16 mouse cellular contexts compared by ENCODE assay signal in the genomic region with DNA sequence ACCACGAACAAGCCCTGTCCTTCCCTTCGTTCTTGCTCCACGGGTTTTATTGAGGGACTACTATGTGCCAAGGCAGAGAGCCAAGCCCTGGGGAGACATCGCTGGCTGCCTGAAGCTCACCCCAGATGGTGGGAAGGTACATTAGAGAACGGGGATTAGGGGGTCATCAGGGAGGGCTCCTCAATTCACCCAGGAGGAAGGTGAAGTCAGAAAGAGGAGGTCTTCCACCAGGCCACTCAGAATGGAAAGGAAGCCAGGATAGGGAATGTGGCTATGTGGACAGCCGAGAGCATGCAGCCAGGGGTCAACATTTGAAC. TPM values are rescaled to one million over a fixed set of nuclear protein-coding genes. Genes with fewer than 3 reads are reported as not detected.
DNase-seq lines count a peak whose midpoint lies in the region; ATAC-seq and TF ChIP-seq lines count a peak whose summit lies in the region.
"Had no signal": no experiment of that assay in that cellular context is flagged by ENCODE, and none has a peak within 500 bp of the region (broad histone marks: within the 10 kb centered on the region; RNA-seq: fewer than 3 reads in every experiment).

No protein-coding gene starts in this region.

- H3K27me3 ChIP-seq in heart, embryonic 11.5 days (ENCODE audit: control insufficient read depth, insufficient read depth, low read length), result 0 out of 2 replicates have a peak, but pooled peaks cover 2% of the 10 kb centered on the region
- peaks cover 23% of the 10 kb centered on the region for H3K27me3 ChIP-seq in limb, embryonic 12.5 days
- H3K27me3 ChIP-seq in limb, embryonic 10.5 days (ENCODE audit: low read depth, poor library complexity, severe bottlenecking), result peaks cover 36% of the 10 kb centered on the region
- no peaks in the 10 kb centered on the region for H3K27me3 ChIP-seq in CH12.LX (replicated peaks)
- H3K27me3 ChIP-seq in intestine, postnatal 0 days (replicated peaks; ENCODE audit: control insufficient read depth, insufficient read depth, low read length), result peaks cover 5% of the 10 kb centered on the region; the same call in 1 of the 2 replicates

- no peak for TF ChIP-seq CTCF in CH12.LX (conservative IDR thresholded peaks at IDR 0.05 in 1 of 2, IDR thresholded peaks at IDR 0.05 in 1 of 2; ENCODE audit: low read depth in 2 of 2, low read length in 2 of 2)
- no peak for TF ChIP-seq CTCF in intestine, postnatal 0 days (IDR thresholded peaks at IDR 0.05; ENCODE audit: low read depth)

- 66% methylated on average over 6 of the region's 6 CpGs for WGBS in heart, embryonic 11.5 days (ENCODE audit: insufficient replicate concordance)
- 85% methylated on average over 6 of the region's 6 CpGs for WGBS in limb, embryonic 12.5 days
- 85% methylated on average over 6 of the region's 6 CpGs for WGBS in limb, embryonic 10.5 days
- 63% methylated on average over 6 of the region's 6 CpGs for WGBS in intestine, postnatal 0 days

- H3K36me3 ChIP-seq in heart, embryonic 11.5 days (ENCODE audit: control insufficient read depth, insufficient read depth, low read length), result no peaks in the 10 kb centered on the region
- no peaks in the 10 kb centered on the region for H3K36me3 ChIP-seq in limb, embryonic 12.5 days
- H3K36me3 ChIP-seq in limb, embryonic 10.5 days, result no peaks in the 10 kb centered on the region
- peaks cover 0 to 3% of the 10 kb centered on the region in 2 experiments for H3K36me3 ChIP-seq in CH12.LX (replicated peaks in 1 of 2; ENCODE audit: control insufficient read depth in 1 of 2, insufficient read depth in 1 of 2, low read length in 1 of 2)
- H3K36me3 ChIP-seq in intestine, postnatal 0 days (ENCODE audit: control insufficient read depth, insufficient read depth), result no peaks in the 10 kb centered on the region
- H3K36me3 ChIP-seq: hindbrain, embryonic 10.5 days had no signal

- H3K27ac ChIP-seq in heart, embryonic 11.5 days (ENCODE audit: low read depth, low read length), result peak overlapping the region; percentile 88
- H3K27ac ChIP-seq in limb, embryonic 12.5 days, result no peak overlapping the region
- no peak overlapping the region for H3K27ac ChIP-seq in limb, embryonic 10.5 days
- peak overlapping the region; percentile 21 for H3K27ac ChIP-seq in CH12.LX (ENCODE audit: insufficient read depth, low read depth)
- peak overlapping the region; percentile 0; the same call in 1 of the 2 replicates for H3K27ac ChIP-seq in intestine, postnatal 0 days (ENCODE audit: low read depth, low read length)
- H3K27ac ChIP-seq: hindbrain, embryonic 10.5 days; left cerebral cortex, adult 2 months had no signal

- no peak overlapping the region for H3K4me3 ChIP-seq in heart, embryonic 11.5 days (ENCODE audit: low read depth, low read length)
- H3K4me3 ChIP-seq in limb, embryonic 12.5 days (replicated peaks), result no peak overlapping the region
- no peak overlapping the region for H3K4me3 ChIP-seq in limb, embryonic 10.5 days
- H3K4me3 ChIP-seq in CH12.LX (replicated peaks in 1 of 3; ENCODE audit: low read depth in 2 of 3, low read length in 2 of 3, poor library complexity in 1 of 3), result peak overlapping the region; percentile 2 to 33 (median 15)
- H3K4me3 ChIP-seq in intestine, postnatal 0 days (ENCODE audit: low read depth, low read length), result no peak overlapping the region
- H3K4me3 ChIP-seq: erythroblast, embryonic 14.5 days; hindbrain, embryonic 10.5 days; left cerebral cortex, adult 2 months had no signal

- no peaks in the 10 kb centered on the region for H3K79me2 ChIP-seq in CH12.LX (replicated peaks; ENCODE audit: control insufficient read depth, extremely low read depth, insufficient read depth, poor library complexity, severe bottlenecking)

- TF ChIP-seq POLR2A in CH12.LX (IDR thresholded peaks at IDR 0.05; ENCODE audit: low read depth, low read length), result 0 out of 2 replicates have a peak, but pooled peaks have one; percentile 20

- TF ChIP-seq EP300 in CH12.LX (IDR thresholded peaks at IDR 0.05; ENCODE audit: low read length), result no peak

- H3K4me2 ChIP-seq in heart, embryonic 11.5 days, result no peak overlapping the region
- H3K4me2 ChIP-seq in limb, embryonic 12.5 days, result no peak overlapping the region
- H3K4me2 ChIP-seq in CH12.LX (ENCODE audit: insufficient read depth, low read depth, poor library complexity, severe bottlenecking), result peak overlapping the region; percentile 33
- H3K4me2 ChIP-seq in intestine, postnatal 0 days (replicated peaks; ENCODE audit: low read depth), result no peak overlapping the region

- in situ Hi-C loops in CH12.LX (cut with MboI; ENCODE audit: low pct_ligation_motif_present, low pct_unique_long_range_greater_than_20kb, low sequenced_read_pairs), result no loop called here

- H3K4me1 ChIP-seq in heart, embryonic 11.5 days (ENCODE audit: control insufficient read depth, insufficient read depth, low read length), result peaks cover 26% of the 10 kb centered on the region
- peaks cover 11% of the 10 kb centered on the region; the same call in 1 of the 2 replicates for H3K4me1 ChIP-seq in limb, embryonic 12.5 days (replicated peaks)
- peaks cover 20% of the 10 kb centered on the region for H3K4me1 ChIP-seq in limb, embryonic 10.5 days
- H3K4me1 ChIP-seq in CH12.LX (ENCODE audit: control insufficient read depth in 1 of 2, insufficient read depth in 2 of 2), result peaks cover 30 to 80% of the 10 kb centered on the region in 2 experiments
- no peaks in the 10 kb centered on the region for H3K4me1 ChIP-seq in intestine, postnatal 0 days (replicated peaks; ENCODE audit: control insufficient read depth, insufficient read depth, low read length)

- no peak overlapping the region for H3K9ac ChIP-seq in heart, embryonic 11.5 days (ENCODE audit: low read depth, low read length)
- 0 out of 2 replicates have a peak overlapping the region, but pooled peaks have one; percentile 8 for H3K9ac ChIP-seq in limb, embryonic 12.5 days (replicated peaks)
- H3K9ac ChIP-seq in CH12.LX (ENCODE audit: insufficient read depth, low read depth), result no peak overlapping the region
- H3K9ac ChIP-seq in intestine, postnatal 0 days (ENCODE audit: low read depth, low read length), result no peak overlapping the region

- H3K9me3 ChIP-seq in heart, embryonic 11.5 days (replicated peaks; ENCODE audit: control insufficient read depth, low read length), result no peaks in the 10 kb centered on the region
- H3K9me3 ChIP-seq in limb, embryonic 12.5 days, result no peaks in the 10 kb centered on the region
- no peaks in the 10 kb centered on the region for H3K9me3 ChIP-seq in limb, embryonic 10.5 days (replicated peaks)
- no peaks in the 10 kb centered on the region for H3K9me3 ChIP-seq in CH12.LX (replicated peaks; ENCODE audit: low read length)
- no peaks in the 10 kb centered on the region for H3K9me3 ChIP-seq in intestine, postnatal 0 days (ENCODE audit: control insufficient read depth)
- H3K9me3 ChIP-seq: hindbrain, embryonic 10.5 days had no signal

- dilution Hi-C loops in CH12.LX (cut with MboI; ENCODE audit: extremely low pct_ligation_motif_present, extremely low pct_unique_long_range_greater_than_20kb, low sequenced_read_pairs), result no loop called here

- no peak for DNase-seq in heart, adult 9 months (ENCODE audit: low spot score in 2 of 2)
- no peak for DNase-seq in limb, embryonic 10.5 days (ENCODE audit: low spot score)
- DNase-seq in CH12.LX (ENCODE audit: extremely low read depth), result no peak
- no peak for DNase-seq in adrenal gland, postnatal 4 days (ENCODE audit: low spot score in 2 of 2)
- DNase-seq: cerebellum, postnatal 36 days; right cerebral cortex, adult 18-20 months had no signal

- no peak for ATAC-seq in heart, embryonic 11.5 days (replicated peaks; ENCODE audit: insufficient number of reproducible peaks, low FRiP score, low TSS enrichment)
- ATAC-seq in limb, embryonic 12.5 days (ENCODE audit: insufficient number of reproducible peaks, insufficient read depth, low FRiP score, low TSS enrichment, low read depth), result 0 out of 2 replicates have a peak, but pooled peaks have one; percentile 54
- no peak for ATAC-seq in intestine, postnatal 0 days
- no peak for ATAC-seq in inflammation-experienced regulatory T-cells, adult 6 months
- ATAC-seq: midbrain, embryonic 16.5 days had no signal

- TF ChIP-seq RAD21 in CH12.LX (IDR thresholded peaks at IDR 0.05; ENCODE audit: low read depth, low read length), result no peak

RNA-seq across cellular contexts. Expression of a gene that starts 10.2 kb away (rescaled TPM):
- polyA plus RNA-seq in heart, embryonic 11.5 days (2014; fragmentation: Nextera tagmentation; extraction: Ambion mirVana), result 5.8 and 6.1 TPM in 2 replicates
- polyA plus RNA-seq in limb, embryonic 12.5 days (2016; fragmentation: Nextera tagmentation; extraction: Ambion mirVana), result 0.87 and 1.1 TPM in 2 replicates
- 0.41 and 0.46 TPM in 2 replicates for polyA plus RNA-seq in limb, embryonic 10.5 days (2016; fragmentation: Nextera tagmentation; extraction: Ambion mirVana)
- total RNA-seq in CH12.LX (2012; rRNA removed), result 0.13 and 0.55 TPM in 2 replicates
- total RNA-seq in CH12.LX (2014; rRNA removed), result 0.74 and 0.82 TPM in 2 replicates
- 0.70 and 0.80 TPM in 2 replicates for polyA plus RNA-seq in CH12.LX (2012; ENCODE audit: insufficient read length, low read depth)
- polyA plus RNA-seq in intestine, postnatal 0 days (2015; fragmentation: Nextera tagmentation; extraction: Ambion mirVana), result 5.9 and 6.4 TPM in 2 replicates
- 10 to 100 TPM; 11.5 to 17.9 TPM for total RNA-seq in adrenal gland, postnatal 4 days (2021)
- not detected for polyA plus RNA-seq in inflammation-experienced regulatory T-cells, adult 6 months (2017; shearing (Covaris generic))
- polyA plus RNA-seq: erythroblast, embryonic 14.5 days; neural tube, embryonic 14.5 days had no signal

RNA-seq across cellular contexts. Expression of a gene that starts 14.1 kb away (rescaled TPM):
- 1.2 and 1.4 TPM in 2 replicates for polyA plus RNA-seq in heart, embryonic 11.5 days (2014; fragmentation: Nextera tagmentation; extraction: Ambion mirVana)
- polyA plus RNA-seq in limb, embryonic 12.5 days (2016; fragmentation: Nextera tagmentation; extraction: Ambion mirVana), result not detected in 2 replicates
- polyA plus RNA-seq in limb, embryonic 10.5 days (2016; fragmentation: Nextera tagmentation; extraction: Ambion mirVana), result not detected in 2 replicates
- total RNA-seq in CH12.LX (2012; rRNA removed) (0.84 TPM in 1 of 2 replicates, not detected in the other), CH12.LX (2014; rRNA removed) (not detected in 2 replicates)
- polyA plus RNA-seq in CH12.LX (2012; ENCODE audit: insufficient read length, low read depth), result 0.94 and 1.8 TPM in 2 replicates
- 0.72 TPM in 1 of 2 replicates, not detected in the other for polyA plus RNA-seq in intestine, postnatal 0 days (2015; fragmentation: Nextera tagmentation; extraction: Ambion mirVana)
- total RNA-seq in adrenal gland, postnatal 4 days (2021), result 1 to 10 TPM; 2.4 to 2.8 TPM
- polyA plus RNA-seq in inflammation-experienced regulatory T-cells, adult 6 months (2017; shearing (Covaris generic)), result 1 to 10 TPM in 1 of 3 experiments, not detected in 2; 1.4 TPM
- total RNA-seq: left cerebral cortex, adult 2 months had no signal
- polyA plus RNA-seq: erythroblast, embryonic 14.5 days; hindbrain, embryonic 10.5 days; midbrain, embryonic 16.5 days; neural tube, embryonic 14.5 days had no signal

RNA-seq across cellular contexts. Expression of a gene that starts 32.3 kb away (rescaled TPM):
- polyA plus RNA-seq in heart, embryonic 11.5 days (2014; fragmentation: Nextera tagmentation; extraction: Ambion mirVana), result 92.3 and 92.8 TPM in 2 replicates
- polyA plus RNA-seq in limb, embryonic 12.5 days (2016; fragmentation: Nextera tagmentation; extraction: Ambion mirVana), result 129 and 135 TPM in 2 replicates
- polyA plus RNA-seq in limb, embryonic 10.5 days (2016; fragmentation: Nextera tagmentation; extraction: Ambion mirVana), result 104 and 118 TPM in 2 replicates
- total RNA-seq in CH12.LX (2012; rRNA removed) (137 and 145 TPM in 2 replicates), CH12.LX (2014; rRNA removed) (105 and 116 TPM in 2 replicates)
- 161 and 175 TPM in 2 replicates for polyA plus RNA-seq in CH12.LX (2012; ENCODE audit: insufficient read length, low read depth)
- 110 and 111 TPM in 2 replicates for polyA plus RNA-seq in intestine, postnatal 0 days (2015; fragmentation: Nextera tagmentation; extraction: Ambion mirVana)
- 100 to 1,000 TPM; 138 to 140 TPM for total RNA-seq in adrenal gland, postnatal 4 days (2021)
- polyA plus RNA-seq in inflammation-experienced regulatory T-cells, adult 6 months (2017; shearing (Covaris generic)), result 10 to 100 TPM; 61.6 to 72.9 (median 72.1) TPM

RNA-seq across cellular contexts. Expression of a gene that starts 32.8 kb away (rescaled TPM):
- not detected in 2 replicates for polyA plus RNA-seq in heart, embryonic 11.5 days (2014; fragmentation: Nextera tagmentation; extraction: Ambion mirVana)
- polyA plus RNA-seq in limb, embryonic 12.5 days (2016; fragmentation: Nextera tagmentation; extraction: Ambion mirVana), result not detected in 2 replicates
- polyA plus RNA-seq in limb, embryonic 10.5 days (2016; fragmentation: Nextera tagmentation; extraction: Ambion mirVana), result not detected in 2 replicates
- not detected in 2 replicates for total RNA-seq in CH12.LX (2012; rRNA removed)
- not detected in 2 replicates for total RNA-seq in CH12.LX (2014; rRNA removed)
- polyA plus RNA-seq in CH12.LX (2012; ENCODE audit: insufficient read length, low read depth), result not detected in 2 replicates
- polyA plus RNA-seq in intestine, postnatal 0 days (2015; fragmentation: Nextera tagmentation; extraction: Ambion mirVana), result not detected in 2 replicates
- 1 to 10 TPM; 2.0 to 2.3 TPM for total RNA-seq in adrenal gland, postnatal 4 days (2021)
- polyA plus RNA-seq in inflammation-experienced regulatory T-cells, adult 6 months (2017; shearing (Covaris generic)), result not detected
- total RNA-seq: adrenal gland, adult 18-20 months; left cerebral cortex, adult 2 months had no signal
- polyA plus RNA-seq: erythroblast, embryonic 14.5 days; hindbrain, embryonic 10.5 days; midbrain, embryonic 16.5 days; neural tube, embryonic 14.5 days had no signal

RNA-seq across cellular contexts. Expression of a gene that starts 37.8 kb away (rescaled TPM):
- polyA plus RNA-seq in heart, embryonic 11.5 days (2014; fragmentation: Nextera tagmentation; extraction: Ambion mirVana), result not detected in 2 replicates
- not detected in 2 replicates for polyA plus RNA-seq in limb, embryonic 12.5 days (2016; fragmentation: Nextera tagmentation; extraction: Ambion mirVana)
- polyA plus RNA-seq in limb, embryonic 10.5 days (2016; fragmentation: Nextera tagmentation; extraction: Ambion mirVana), result not detected in 2 replicates
- not detected in 2 replicates for total RNA-seq in CH12.LX (2012; rRNA removed)
- not detected in 2 replicates for total RNA-seq in CH12.LX (2014; rRNA removed)
- not detected in 2 replicates for polyA plus RNA-seq in CH12.LX (2012; ENCODE audit: insufficient read length, low read depth)
- not detected in 2 replicates for polyA plus RNA-seq in intestine, postnatal 0 days (2015; fragmentation: Nextera tagmentation; extraction: Ambion mirVana)
- total RNA-seq in adrenal gland, postnatal 4 days (2021), result not detected
- not detected for polyA plus RNA-seq in inflammation-experienced regulatory T-cells, adult 6 months (2017; shearing (Covaris generic))
- total RNA-seq: adrenal gland, adult 18-20 months; left cerebral cortex, adult 2 months had no signal
- polyA plus RNA-seq: erythroblast, embryonic 14.5 days; hindbrain, embryonic 10.5 days; midbrain, embryonic 16.5 days; neural tube, embryonic 14.5 days had no signal

Comparison
In these comparisons a context has a peak if more than half of its experiments do, and no peak if none do; other contexts are left out.
1. H3K27ac ChIP-seq: peak in heart, embryonic 11.5 days (single experiment), CH12.LX (single experiment) and intestine, postnatal 0 days (single experiment); none in limb, embryonic 12.5 days (single experiment) and limb, embryonic 10.5 days (single experiment).
2. H3K4me3 ChIP-seq: peak in CH12.LX (3 of 3); none in heart, embryonic 11.5 days (single experiment), limb, embryonic 12.5 days (single experiment), limb, embryonic 10.5 days (single experiment) and intestine, postnatal 0 days (single experiment).